Mouse (Mus musculus) retina, adult 2 months (tissue): Measurements from ENCODE around the gene Gal3st4.
"Not testable (repeated sequence)": the region's sequence is repeated elsewhere in the genome, so short reads cannot be mapped to it uniquely, and the experiment has no call there.

Experiments used
- DNase-seq: peaks from one replicate; pipeline ENCODE4 v3.0.0-alpha.2; 2012; ENCODE audit warnings: low read depth, low spot score

The Gal3st4 gene

DNA sequence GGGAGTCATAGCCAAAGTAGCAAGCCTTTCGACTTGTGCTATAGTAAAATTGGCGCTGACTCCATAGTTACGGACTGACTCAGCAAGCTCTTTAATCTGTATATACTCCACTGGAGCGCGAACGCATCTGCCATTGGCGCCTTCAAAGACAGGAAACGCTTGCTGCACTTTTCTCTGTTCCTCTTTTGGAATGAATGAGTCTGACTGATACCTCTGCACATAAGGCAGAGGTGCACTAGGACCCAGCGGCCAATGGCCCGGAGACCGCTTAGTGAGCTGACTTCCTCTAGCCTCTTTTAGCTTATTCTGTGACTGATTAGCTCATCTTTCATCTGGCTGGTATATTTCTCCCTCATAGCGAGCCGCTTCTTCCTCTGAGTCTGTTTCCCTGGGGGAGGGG, 56.0 kb downstream of the Gal3st4 start:
- not testable (repeated sequence) for DNase-seq
